Mouse (Mus musculus) G1E (cell line): ENCODE results near the gene Phf11c. TPM values are rescaled to one million over a fixed set of nuclear protein-coding genes. Genes with fewer than 3 reads are reported as not detected.

Source experiments
- ATAC-seq: 2 replicates; pipeline ENCODE4 v1.8.0; 2016; ENCODE audit warnings: mild to moderate bottlenecking; ENCODE audit not compliant: insufficient number of reproducible peaks, poor library complexity, low FRiP score, severe bottlenecking; ENCODE audit errors: extremely low read depth
- DNase-seq: peaks from one replicate; pipeline ENCODE4 v3.0.0; 2012; ENCODE audit warnings: low spot score
- H3K27me3 ChIP-seq: 2 replicates; pipeline ENCODE4 v1.6.1; 2012; ENCODE audit warnings: mild to moderate bottlenecking, low read length, inconsistent platforms; ENCODE audit not compliant: insufficient read depth
- H3K36me3 ChIP-seq: replicated peaks from 2 replicates; pipeline ENCODE3; 2012; ENCODE audit warnings: mild to moderate bottlenecking, inconsistent platforms
- H3K4me1 ChIP-seq: 2 replicates; pipeline ENCODE4 v1.6.1; 2012; ENCODE audit warnings: low read depth, low read length, inconsistent platforms, mixed read lengths; ENCODE audit not compliant: insufficient read depth
- H3K4me3 ChIP-seq: 2 replicates; pipeline ENCODE4 v1.5.1; 2012; ENCODE audit warnings: low read depth, mild to moderate bottlenecking, inconsistent platforms, low read length, moderate library complexity, mixed read lengths
- H3K9me3 ChIP-seq: replicated peaks from 2 replicates; pipeline ENCODE4 v1.6.1; 2012; ENCODE audit warnings: inconsistent platforms
- CTCF ChIP-seq: IDR thresholded peaks from 2 replicates; pipeline ENCODE4 v1.5.1; 2012; ENCODE audit warnings: low read depth, low read length, inconsistent platforms, mixed read lengths
- GATA1 ChIP-seq: IDR thresholded peaks from 2 replicates; pipeline ENCODE4 v1.6.1; 2012; ENCODE audit warnings: borderline replicate concordance, low read length, inconsistent platforms, mixed read lengths
- GATA2 ChIP-seq: IDR thresholded peaks from 2 replicates; pipeline ENCODE4 v1.6.1; 2012; ENCODE audit warnings: low read depth, low read length, inconsistent platforms, borderline replicate concordance
- POLR2AphosphoS5 ChIP-seq: IDR thresholded peaks from 2 replicates; pipeline ENCODE4 v1.6.1; 2012; ENCODE audit warnings: low read depth, low read length, inconsistent platforms; ENCODE audit not compliant: insufficient replicate concordance
- TAL1 ChIP-seq: conservative IDR thresholded peaks from 2 replicates; pipeline ENCODE4 v1.6.1; 2012; ENCODE audit warnings: low read depth, low read length, inconsistent platforms, mixed read lengths
- polyA plus RNA-seq: library from polyadenylated mRNA; stranded (reverse); fragments of >175 nt; gene quantifications from 2 replicates; pipeline ENCODE4 v1.2.3, GENCODE M21; 2012
- total RNA-seq, 2 experiments: library from RNA; stranded (forward) in 1 of 2; stranded (reverse) in 1 of 2; fragments of 200-1000 nt in 1 of 2; fragments of >200 nt in 1 of 2; fragmentation: Nextera tagmentation in 1 of 2; gene quantifications; 2 replicates each; pipeline ENCODE4 v1.2.3; 2014 to 2017

Phf11c gene
- total RNA-seq (2014; fragmentation: Nextera tagmentation), result 5.1 and 5.8 TPM in 2 replicates
- total RNA-seq (2017), result 1.4 and 1.7 TPM in 2 replicates
- polyA plus RNA-seq, result 0.02 and 0.03 TPM in 2 replicates

DNA sequence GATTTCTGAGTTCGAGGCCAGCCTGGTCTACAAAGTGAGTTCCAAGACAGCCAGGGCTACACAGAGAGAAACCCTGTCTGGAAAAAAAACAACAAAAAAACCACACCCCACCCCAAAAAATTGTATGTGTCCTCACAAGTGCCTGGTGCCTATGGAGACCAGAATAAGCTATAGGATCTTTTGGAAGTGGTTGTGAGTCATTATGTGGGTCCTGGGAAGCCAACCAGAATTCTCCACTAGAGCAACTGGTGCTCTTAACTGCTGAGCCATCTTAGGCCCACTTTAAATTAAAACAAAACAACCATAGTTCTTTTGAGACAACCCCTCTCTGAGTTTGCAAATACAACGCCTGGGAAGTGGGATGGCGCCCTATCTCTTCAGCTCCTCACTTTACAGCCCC, at the start of gene Phf11c:
TSS of gene Phf11c (minus strand) at position 101 of the 400 bp plus-strand sequence.
- H3K27me3 ChIP-seq, result no peaks in the 10 kb centered on the region
- peaks cover 26% of the 10 kb centered on the region for H3K36me3 ChIP-seq
- no peak for TF ChIP-seq CTCF
- TF ChIP-seq TAL1, result no peak
- TF ChIP-seq GATA1, result no peak
- no peak for TF ChIP-seq GATA2
- no peak for TF ChIP-seq POLR2AphosphoS5
- H3K4me1 ChIP-seq, result no peaks in the 10 kb centered on the region; the same call in 1 of the 2 replicates
- no peak within 1 kb of the TSS for H3K4me3 ChIP-seq
- no peak for ATAC-seq
- no peaks in the 10 kb centered on the region for H3K9me3 ChIP-seq
- DNase-seq, result no peak

- Histone ChIP-seq H3K27me3 (no peaks in the 10 kb centered on the region), H3K9me3 (no peaks in the 10 kb centered on the region), H3K36me3 (peaks cover 11% of the 10 kb centered on the region), H3K4me3 (peak overlapping the region; percentile 86), H3K4me1 (peaks cover 16% of the 10 kb centered on the region)
- peak; percentile 9 for DNase-seq
- no peak for ATAC-seq
- no peak for TF ChIP-seq GATA2
- no peak for TF ChIP-seq POLR2AphosphoS5
- no peak for TF ChIP-seq CTCF
- TF ChIP-seq TAL1, result no peak
- no peak for TF ChIP-seq GATA1
Observed at GRCm38 (mm10) chr14:59441472-59441805, 46.3 kb upstream of the Phf11c start.

- TF ChIP-seq TAL1 (no peak), GATA2 (no peak), POLR2AphosphoS5 (0 out of 2 replicates have a peak, but pooled peaks have one; percentile 45)
- peaks cover 13% of the 10 kb centered on the region for H3K36me3 ChIP-seq
- peak within 1 kb of the TSS; percentile 86 for H3K4me3 ChIP-seq
- peak; percentile 86 for DNase-seq
- peaks cover 16% of the 10 kb centered on the region for H3K4me1 ChIP-seq
- no peaks in the 10 kb centered on the region for H3K9me3 ChIP-seq
- ATAC-seq, result peak; percentile 96
- H3K27me3 ChIP-seq, result no peaks in the 10 kb centered on the region
Observed at GRCm38 (mm10) chr14:59440558-59441471, 45.6 kb upstream of the Phf11c start, which contains the start of the genes Setdb2 and Cab39l. Setdb2 (minus strand) TSS chr14:59440884. Cab39l (plus strand) TSS chr14:59440972.

GRCm38 (mm10) chr14:59440039-59440438, 44.9 kb upstream of the Phf11c start:
- peaks cover 16% of the 10 kb centered on the region for H3K4me1 ChIP-seq
- DNase-seq (no peak), ATAC-seq (no peak)
- TF ChIP-seq POLR2AphosphoS5 (no peak), GATA2 (no peak), TAL1 (no peak), CTCF (no peak), GATA1 (no peak)
- H3K27me3 ChIP-seq, result no peaks in the 10 kb centered on the region
- H3K4me3 ChIP-seq, result peak overlapping the region; percentile 86
- H3K36me3 ChIP-seq, result peaks cover 15% of the 10 kb centered on the region
- H3K9me3 ChIP-seq, result no peaks in the 10 kb centered on the region

DNA sequence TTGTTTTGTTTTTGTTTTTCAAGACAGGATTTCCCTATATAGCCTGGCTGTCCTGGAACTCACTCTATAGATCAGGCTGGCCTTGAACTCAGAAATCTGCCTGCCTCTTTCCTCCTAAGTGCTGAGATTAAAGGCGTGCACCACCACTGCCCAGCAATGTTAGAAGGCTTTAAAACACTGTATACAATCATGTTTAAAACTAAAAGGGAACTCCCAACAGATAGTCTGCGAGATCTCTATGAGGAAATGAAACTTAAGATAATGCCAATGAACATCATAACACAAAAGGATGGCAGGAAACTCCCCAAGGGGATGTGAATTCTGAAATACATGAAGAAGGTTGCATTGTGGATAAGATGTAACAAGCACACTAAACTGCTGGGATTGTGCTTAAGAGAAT, 43.3 kb upstream of the Phf11c start:
- H3K27me3 ChIP-seq, result no peaks in the 10 kb centered on the region
- TF ChIP-seq GATA2 (no peak), TAL1 (no peak), POLR2AphosphoS5 (no peak), GATA1 (no peak), CTCF (no peak)
- peaks cover 17% of the 10 kb centered on the region for H3K36me3 ChIP-seq
- H3K4me3 ChIP-seq, result no peak overlapping the region
- ATAC-seq (no peak), DNase-seq (no peak)
- peaks cover 16% of the 10 kb centered on the region for H3K4me1 ChIP-seq
- no peaks in the 10 kb centered on the region for H3K9me3 ChIP-seq

- DNase-seq (no peak), ATAC-seq (no peak)
- peaks cover 15% of the 10 kb centered on the region for H3K36me3 ChIP-seq
- no peaks in the 10 kb centered on the region for H3K27me3 ChIP-seq
- no peaks in the 10 kb centered on the region for H3K9me3 ChIP-seq
- no peak overlapping the region for H3K4me3 ChIP-seq
- peaks cover 13% of the 10 kb centered on the region for H3K4me1 ChIP-seq
- no peak for TF ChIP-seq CTCF
- TF ChIP-seq TAL1, result no peak
- no peak for TF ChIP-seq GATA1
- no peak for TF ChIP-seq POLR2AphosphoS5
- TF ChIP-seq GATA2, result no peak
Observed at GRCm38 (mm10) chr14:59437398-59437797, 42.2 kb upstream of the Phf11c start.
